Mouse (Mus musculus) heart, adult 2 months (tissue): ENCODE data around the gene Cerk. TPM values are rescaled to one million over a fixed set of nuclear protein-coding genes. Genes with fewer than 3 reads are reported as not detected.

Experiments used
- DNase-seq, 2 experiments: peaks; one replicate each; pipeline ENCODE4 v3.0.0; 2021
- H3K27ac ChIP-seq: fragments of 200-600 bp; 2 replicates; pipeline ENCODE4 v1.8.1; 2022
- H3K27me3 ChIP-seq: fragments of 200-500 bp; 2 replicates; pipeline ENCODE4 v1.6.1; 2012; ENCODE audit warnings: mild to moderate bottlenecking, low read length, inconsistent platforms, mixed read lengths; ENCODE audit not compliant: control insufficient read depth, insufficient read depth
- H3K36me3 ChIP-seq: fragments of 200-500 bp; 2 replicates; pipeline ENCODE4 v1.6.1; 2012; ENCODE audit warnings: low read length, inconsistent platforms; ENCODE audit not compliant: control insufficient read depth, insufficient read depth
- H3K4me1 ChIP-seq: fragments of 200-500 bp; 2 replicates; pipeline ENCODE4 v1.6.1; 2011; ENCODE audit warnings: low read length; ENCODE audit not compliant: control insufficient read depth, insufficient read depth
- H3K4me3 ChIP-seq: fragments of 200-600 bp; 2 replicates; pipeline ENCODE4 v1.8.1; 2022
- H3K79me2 ChIP-seq: fragments of 200-500 bp; replicated peaks from 2 replicates; pipeline ENCODE4 v1.6.1; 2012; ENCODE audit warnings: mild to moderate bottlenecking, inconsistent platforms, low read length, moderate library complexity, mixed read lengths; ENCODE audit not compliant: control insufficient read depth, insufficient read depth
- H3K9ac ChIP-seq: fragments of 200-500 bp; 2 replicates; pipeline ENCODE4 v1.6.1; 2012; ENCODE audit warnings: low read depth, mild to moderate bottlenecking, control low read depth, inconsistent platforms, low read length, mixed read lengths
- CTCF ChIP-seq: fragments of 200-600 bp; IDR thresholded peaks from 2 replicates; pipeline ENCODE4 v1.8.1; 2022; ENCODE audit warnings: antibody characterized with exemption, mild to moderate bottlenecking, moderate library complexity
- EP300 ChIP-seq: fragments of 200-500 bp; IDR thresholded peaks from 2 replicates; pipeline ENCODE4 v1.6.1; 2011; ENCODE audit warnings: low read depth, low read length, control low read depth; ENCODE audit not compliant: insufficient read depth
- POLR2A ChIP-seq: fragments of 200-500 bp; IDR thresholded peaks from 2 replicates; pipeline ENCODE4 v1.6.1; 2011; ENCODE audit warnings: mild to moderate bottlenecking, low read depth, low read length, control low read depth; ENCODE audit not compliant: insufficient read depth
- WGBS: fragments of 180-500 bp; shearing (Covaris S2); methylation state at CpG from one replicate; pipeline ENCODE4 v1.1.7; 2018; 5-methylcytosine and 5-hydroxymethylcytosine counted together
- intact Hi-C: fragments of 180-260 bp; cut with DNase I; formaldehyde crosslinking; loops from one replicate; pipeline ENCODE4 v1.15.1; 2025
- polyA plus RNA-seq: library from polyadenylated mRNA; depleted of rRNA; stranded (reverse); fragments of >200 nt; gene quantifications from 2 replicates; pipeline ENCODE4 v1.2.3, GENCODE M21; 2012
- total RNA-seq, 2 experiments: library from RNA; stranded (reverse); gene quantifications; 2 replicates each; pipeline ENCODE4 v1.2.3; 2021

Cerk gene
- total and polyA plus RNA-seq, 3 experiments = 26.0 to 33.5 (median 30.4) TPM

DNA sequence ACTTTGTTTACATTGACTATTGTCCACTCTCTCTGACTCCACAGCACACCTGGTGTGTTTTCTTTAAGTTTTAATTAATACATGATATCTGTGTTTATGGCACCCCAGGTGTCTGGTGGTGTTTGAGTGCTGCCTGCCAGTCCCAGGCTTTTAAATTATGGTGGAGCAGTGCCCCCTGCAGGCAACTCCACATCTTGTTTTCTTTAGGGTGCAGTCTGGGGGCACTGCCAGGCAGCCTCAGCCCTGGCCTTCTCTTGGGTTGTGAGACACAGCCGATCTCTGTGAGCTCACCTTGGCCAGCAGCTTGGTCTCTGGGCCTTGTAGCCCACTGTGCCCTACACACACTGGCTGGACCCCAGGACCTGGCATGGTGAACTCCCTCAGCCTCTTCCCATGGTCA lies 61.6 kb downstream of the Cerk start:
- no peak overlapping the region for H3K9ac ChIP-seq
- 40% methylated on average over 1 of the region's 1 CpGs for WGBS
- no peaks in the 10 kb centered on the region for H3K27me3 ChIP-seq
- intact Hi-C loops = loop anchor here (1.0 to 2.0 kb wide), 2 partner anchors 14 to 70 kb away; no protein-coding TSS in a partner anchor
- DNase-seq = peak; percentile 76 to 84
- no peaks in the 10 kb centered on the region for H3K79me2 ChIP-seq
- TF ChIP-seq POLR2A (no peak), CTCF (peak; percentile 87), EP300 (peak; percentile 62; the same call in 1 of the 2 replicates)
- H3K36me3 ChIP-seq = peaks cover 2% of the 10 kb centered on the region; the same call in 1 of the 2 replicates
- H3K4me3 ChIP-seq = no peak overlapping the region
- peaks cover 13% of the 10 kb centered on the region for H3K4me1 ChIP-seq
- H3K27ac ChIP-seq = no peak overlapping the region

DNA sequence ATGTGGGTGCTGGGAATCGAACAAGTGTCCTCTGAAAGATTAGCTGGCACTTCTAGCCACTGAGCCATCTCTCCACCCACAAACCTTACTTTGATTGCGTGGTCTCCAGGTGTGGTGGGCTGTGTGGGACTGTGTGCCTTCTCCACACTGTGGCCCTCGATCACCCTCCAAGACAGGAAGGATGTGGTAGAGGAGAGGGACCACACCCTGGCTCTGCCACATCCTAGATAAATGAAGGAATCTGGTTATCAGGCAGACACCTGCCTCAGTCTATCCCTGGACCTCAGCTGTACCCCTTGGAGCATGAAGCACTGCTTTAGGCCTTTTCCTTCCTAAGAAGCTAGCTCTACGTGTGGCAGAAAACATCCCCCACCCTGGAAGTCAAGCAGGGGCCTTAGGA lies 62.5 kb downstream of the Cerk start:
- Histone ChIP-seq H3K36me3 (peaks cover 2% of the 10 kb centered on the region; the same call in 1 of the 2 replicates), H3K27me3 (no peaks in the 10 kb centered on the region), H3K27ac (no peak overlapping the region), H3K79me2 (no peaks in the 10 kb centered on the region), H3K4me1 (peaks cover 13% of the 10 kb centered on the region), H3K4me3 (no peak overlapping the region), H3K9ac (no peak overlapping the region)
- DNase-seq = no peak
- WGBS = 84% methylated on average over 4 of the region's 4 CpGs
- TF ChIP-seq CTCF (no peak), POLR2A (no peak), EP300 (no peak)
- intact Hi-C loops = loop anchor here (2.0 kb wide), 1 partner anchor 31 kb away; no protein-coding TSS in a partner anchor

DNA sequence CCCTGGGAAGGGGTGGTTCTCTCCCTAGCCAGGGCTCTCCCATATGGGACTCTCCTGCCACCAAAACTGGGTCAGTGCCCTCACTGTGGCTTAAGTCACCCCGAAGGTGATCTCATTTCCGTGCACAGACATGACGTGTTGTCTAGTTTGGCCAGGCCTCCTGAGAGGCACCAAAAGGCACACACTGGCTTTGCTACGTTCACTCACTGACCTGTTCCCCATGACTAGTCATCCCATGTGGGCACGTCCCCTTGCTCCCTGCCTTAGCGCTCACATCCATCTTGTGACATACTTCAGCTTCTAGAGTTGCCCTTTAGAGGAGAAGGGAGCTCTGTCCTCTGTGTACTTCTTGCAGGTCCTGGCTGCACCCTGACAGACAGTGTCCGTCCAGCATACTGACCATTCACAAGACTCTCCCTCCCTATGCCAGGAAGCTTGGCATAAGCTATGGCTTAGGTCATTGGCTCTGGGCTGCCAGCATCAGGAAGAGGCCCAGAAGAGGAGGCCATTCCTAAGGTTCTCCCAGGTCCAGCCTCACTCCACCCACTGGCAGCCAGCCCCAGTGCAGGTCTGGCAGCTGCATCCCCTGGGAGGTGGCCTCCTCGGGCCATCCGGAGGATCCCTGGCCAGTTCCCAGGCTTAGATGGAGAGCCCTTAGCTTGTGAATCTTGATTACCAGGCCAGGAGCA lies 63.5 kb downstream of the Cerk start:
- TF ChIP-seq CTCF (peak; percentile 55), EP300 (peak; percentile 80; the same call in 1 of the 2 replicates), POLR2A (no peak)
- Histone ChIP-seq H3K27ac (peak overlapping the region; percentile 55), H3K36me3 (peaks cover 2% of the 10 kb centered on the region; the same call in 1 of the 2 replicates), H3K9ac (no peak overlapping the region), H3K27me3 (no peaks in the 10 kb centered on the region), H3K4me3 (no peak overlapping the region), H3K4me1 (peaks cover 13% of the 10 kb centered on the region), H3K79me2 (no peaks in the 10 kb centered on the region)
- peak; percentile 77 to 87 for DNase-seq
- intact Hi-C loops = loop anchor here (2.0 kb wide), 1 partner anchor 30 kb away; no protein-coding TSS in a partner anchor
- WGBS = 38% methylated on average over 9 of the region's 9 CpGs

DNA sequence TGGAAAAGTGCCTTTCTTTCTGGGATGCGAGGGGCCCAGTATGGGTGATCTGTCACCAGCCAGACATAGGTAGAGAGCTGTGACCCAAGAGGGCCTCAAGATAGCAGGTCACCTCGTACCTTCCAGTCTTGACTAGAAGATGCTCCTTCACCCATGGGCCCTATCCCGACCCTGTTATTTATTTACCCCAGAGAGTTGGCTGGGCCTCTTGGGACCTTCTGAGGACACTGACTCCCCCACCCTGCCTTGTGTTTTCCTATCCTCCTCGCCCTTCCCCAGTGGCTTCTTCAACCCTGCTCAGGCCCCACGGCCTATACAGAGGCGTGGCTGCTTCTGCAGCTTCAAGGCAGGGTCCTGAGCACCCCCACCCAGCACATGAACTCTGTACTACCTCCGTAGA lies 66.8 kb downstream of the Cerk start:
- Histone ChIP-seq H3K79me2 (no peaks in the 10 kb centered on the region), H3K27ac (no peak overlapping the region), H3K9ac (no peak overlapping the region), H3K27me3 (no peaks in the 10 kb centered on the region), H3K36me3 (peaks cover 1% of the 10 kb centered on the region; the same call in 1 of the 2 replicates), H3K4me3 (no peak overlapping the region), H3K4me1 (peaks cover 23% of the 10 kb centered on the region)
- no peak for TF ChIP-seq EP300
- no peak for TF ChIP-seq CTCF
- no peak for TF ChIP-seq POLR2A
- WGBS = 88% methylated on average over 7 of the region's 7 CpGs
- DNase-seq = no peak
- intact Hi-C loops = no loop called here

DNA sequence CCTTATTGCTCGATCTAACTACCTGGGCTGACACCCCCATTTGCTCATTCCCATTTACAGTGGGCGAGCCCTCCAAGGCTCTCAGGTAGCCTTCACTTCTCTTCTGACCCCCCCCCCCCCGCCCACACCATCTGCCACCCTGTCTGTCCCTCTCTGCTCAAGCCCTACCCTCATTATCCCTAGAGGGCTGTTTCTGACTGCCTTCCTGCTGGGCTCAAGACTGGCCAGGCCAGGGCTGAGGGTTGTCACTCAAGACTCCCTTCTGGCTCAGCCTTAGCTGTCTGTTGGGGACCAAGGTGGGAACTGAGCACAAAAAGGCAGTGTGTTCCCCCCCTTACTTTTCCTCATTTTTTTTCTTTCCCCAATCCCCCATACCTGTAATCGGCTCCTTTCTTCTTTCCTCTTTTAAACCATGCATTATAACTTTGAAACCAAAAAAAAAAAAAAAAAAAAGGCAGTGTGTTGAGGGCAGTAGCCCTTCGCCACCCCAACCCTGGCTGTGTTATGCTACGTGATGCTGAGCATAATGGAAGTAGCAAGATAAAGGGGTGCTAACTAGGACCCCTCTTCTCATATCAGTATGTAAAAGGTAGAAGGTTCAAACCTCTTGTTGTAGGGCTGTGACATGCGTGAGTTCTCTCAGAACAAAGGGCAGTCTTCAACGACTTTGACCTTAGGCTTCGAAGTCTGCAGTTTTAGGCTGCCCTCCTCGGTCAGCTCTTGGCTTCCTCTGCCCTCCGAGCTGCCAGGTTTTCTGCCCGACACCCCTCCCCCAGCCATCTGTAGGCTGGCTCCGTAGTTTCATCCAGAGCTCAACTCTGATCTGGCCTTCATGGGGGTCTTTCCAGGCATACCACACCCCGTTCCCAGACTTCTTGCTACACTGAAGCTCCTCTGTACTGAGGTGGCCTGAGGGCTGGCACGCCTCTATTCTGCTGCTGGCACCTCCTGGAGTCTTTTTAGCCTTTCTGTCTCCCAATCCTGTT lies 68.5 kb downstream of the Cerk start:
- no peak overlapping the region for H3K4me3 ChIP-seq
- intact Hi-C loops = no loop called here
- no peak overlapping the region for H3K27ac ChIP-seq
- no peaks in the 10 kb centered on the region for H3K27me3 ChIP-seq
- no peaks in the 10 kb centered on the region for H3K79me2 ChIP-seq
- 71% methylated on average over 15 of the region's 15 CpGs for WGBS
- TF ChIP-seq EP300 (no peak), POLR2A (no peak), CTCF (no peak)
- peaks cover 25% of the 10 kb centered on the region for H3K4me1 ChIP-seq
- DNase-seq = no peak
- H3K9ac ChIP-seq = no peak overlapping the region
- H3K36me3 ChIP-seq = no peaks in the 10 kb centered on the region
